Mouse (Mus musculus) bone marrow, adult 2 months (tissue): ENCODE measurements at regions not wholly inside any gene's neighbourhood (a gene's known extent, or its start where the extent isn't known, plus 50 kb on each side); places are given as distances from the start of the nearest gene placed in this dataset.

Experiments
- CTCF ChIP-seq: fragments of 200-500 bp; IDR thresholded peaks from 2 replicates; pipeline ENCODE4 v1.5.1; 2011; ENCODE audit warnings: low read length, control low read depth; ENCODE audit not compliant: control insufficient read depth, insufficient read depth
- POLR2A ChIP-seq: fragments of 200-500 bp; IDR thresholded peaks from 2 replicates; pipeline ENCODE4 v1.6.1; 2011; ENCODE audit warnings: low read depth, mild to moderate bottlenecking, control low read depth, low read length, borderline replicate concordance; ENCODE audit not compliant: control insufficient read depth

GRCm38 (mm10) chr7:145031275-145031674 is 91.5 kb upstream of the Ccnd1 start:
- no peak for TF ChIP-seq POLR2A
- no peak for TF ChIP-seq CTCF
